Mouse (Mus musculus) MEL-GATA-1-ER (cell line): ENCODE measurements around the gene Tmem138.

Experiments
- DNase-seq: peaks from one replicate; pipeline ENCODE4 v3.0.0-alpha.2; 2012; ENCODE audit warnings: low read depth; ENCODE audit errors: extremely low read depth

Tmem138 gene

GRCm38 (mm10) chr19:10576690-10577561, at the start of gene Tmem138, which contains the start of gene Cyb561a3:
TSS of gene Tmem138 (minus strand) at chr19:10577362.
TSS of gene Cyb561a3 (plus strand) at chr19:10577172.
- DNase-seq: peak; percentile 88

- DNase-seq: no peak
Observed at GRCm38 (mm10) chr19:10608573-10609240, 31.5 kb upstream of the Tmem138 start.

- DNase-seq: peak; percentile 23
Observed at GRCm38 (mm10) chr19:10605901-10606622, 28.9 kb upstream of the Tmem138 start.

DNA sequence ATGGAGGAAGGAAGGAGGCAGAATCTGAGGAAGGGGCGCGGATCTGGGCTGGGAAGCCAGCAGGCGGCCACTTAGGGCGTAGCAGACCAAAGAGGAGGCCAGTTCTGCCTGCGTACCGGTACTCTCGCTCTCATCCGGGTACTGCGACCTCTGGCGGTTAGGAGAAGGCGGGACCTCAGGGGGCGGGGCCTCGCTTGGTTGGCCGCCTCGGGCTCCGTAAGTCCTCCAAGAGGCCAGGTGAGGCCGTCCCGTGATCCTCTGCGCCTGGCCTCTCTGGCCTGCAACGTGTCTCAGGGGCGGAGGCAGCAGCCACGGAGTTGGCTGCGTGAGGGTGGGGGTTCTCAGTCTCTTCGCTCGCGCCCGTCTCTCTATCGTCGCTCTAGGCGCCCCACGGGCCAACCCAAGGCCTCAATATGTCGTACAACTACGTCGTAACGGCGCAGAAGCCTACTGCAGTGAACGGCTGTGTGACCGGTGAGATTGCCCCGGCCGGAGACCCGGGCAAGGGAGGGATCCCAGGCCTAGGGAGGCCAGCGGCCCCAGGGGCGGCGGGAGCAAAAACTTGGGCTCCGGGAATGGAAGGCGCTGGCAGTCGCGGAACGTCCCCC, 28.2 kb upstream of the Tmem138 start, which contains the start of the genes Ddb1 and Tkfc:
TSS of gene Ddb1 (plus strand) at position 35 of the 608 bp plus-strand sequence.
TSS of gene Tkfc (minus strand) at position 362 of the 608 bp plus-strand sequence.
- peak; percentile 94 for DNase-seq

- peak; percentile 2 for DNase-seq
Observed at GRCm38 (mm10) chr19:10604534-10604933, 27.4 kb upstream of the Tmem138 start.

DNA sequence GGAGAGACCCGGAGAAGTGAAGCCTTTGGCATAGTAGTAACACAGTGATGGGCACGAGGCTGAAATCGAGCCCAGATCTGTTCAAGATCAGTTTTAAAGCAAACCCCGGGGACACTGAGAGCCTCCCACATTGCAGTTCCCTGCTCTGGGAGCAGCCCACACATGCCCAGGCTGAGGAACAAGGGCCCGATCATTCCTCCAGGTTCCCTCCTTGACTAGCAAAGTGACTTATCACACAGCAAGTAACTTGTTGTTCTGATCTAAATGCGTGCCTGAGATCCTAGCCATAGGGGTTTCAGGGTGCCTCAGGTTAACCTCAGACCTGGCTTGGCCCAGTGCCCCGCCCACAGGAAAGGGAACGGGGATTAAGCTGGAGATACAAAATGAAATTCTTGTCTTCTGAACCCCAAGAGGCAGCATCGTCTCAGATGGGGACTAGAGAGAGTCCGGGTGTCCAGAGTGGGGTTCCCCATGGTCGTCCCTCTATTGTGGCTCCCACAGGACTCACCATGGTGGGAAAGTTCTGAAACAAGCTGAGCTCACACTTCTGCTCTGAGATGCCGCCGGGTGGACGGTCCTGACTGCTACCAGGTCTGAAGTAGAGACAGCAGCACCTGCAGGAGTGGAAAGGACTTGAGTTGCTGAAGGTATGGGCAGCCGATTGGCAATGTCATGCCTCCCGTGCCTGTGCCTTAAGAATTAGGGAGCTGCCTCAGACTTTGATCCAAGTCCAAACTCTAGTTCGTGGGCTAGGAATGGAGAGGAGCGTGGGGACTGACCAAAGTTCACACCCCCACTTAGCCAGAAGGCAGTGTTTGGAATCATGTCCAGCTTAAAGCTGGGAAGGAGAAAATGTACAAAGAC, 26.7 kb upstream of the Tmem138 start:
- peak; percentile 3 for DNase-seq

DNA sequence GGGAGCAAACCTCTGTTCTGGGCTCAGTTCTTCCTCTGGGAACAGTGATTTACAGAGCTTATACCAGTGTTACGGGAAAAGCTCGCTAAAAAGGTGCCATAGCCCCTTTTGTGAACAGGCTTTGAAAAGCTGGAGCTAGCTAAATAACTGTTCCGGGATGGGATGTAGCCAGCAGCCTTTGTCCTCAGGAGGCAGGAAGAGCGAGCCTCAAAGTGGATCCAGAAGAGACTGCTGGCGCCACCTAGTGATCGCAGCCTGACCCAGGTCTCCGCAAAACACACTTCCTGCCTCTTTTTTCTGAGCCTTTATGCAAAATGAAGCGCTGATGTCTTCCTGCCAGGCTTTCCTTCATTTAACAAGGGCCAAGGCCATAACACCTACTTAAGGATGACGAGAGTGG, 25.6 kb upstream of the Tmem138 start:
- DNase-seq: peak; percentile 74

DNA sequence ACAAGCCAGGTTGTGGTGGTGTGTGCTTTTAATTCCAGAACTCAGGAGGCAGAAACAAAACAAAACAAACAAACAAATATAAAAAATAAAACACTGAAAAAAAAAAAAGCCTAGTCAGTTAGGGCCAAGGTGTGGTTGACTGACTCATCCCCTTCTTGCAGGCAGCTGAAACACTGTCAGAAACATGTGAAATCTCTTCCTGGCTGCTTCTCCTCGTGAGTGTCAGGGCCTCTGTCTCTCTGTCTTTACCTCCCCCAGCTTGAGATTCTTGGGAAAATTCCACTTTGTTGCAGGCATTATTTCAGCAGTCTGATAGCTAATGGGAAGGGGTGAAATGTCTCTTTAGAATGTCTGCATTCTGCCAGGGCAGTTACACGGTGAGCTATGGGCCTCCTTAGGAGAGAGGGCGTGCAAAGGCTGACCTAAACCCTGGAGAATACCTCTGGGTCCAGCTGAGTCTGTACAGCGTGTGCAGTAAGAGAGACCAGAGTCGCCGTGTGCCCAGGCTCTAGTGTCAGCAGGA, 25.1 kb upstream of the Tmem138 start:
- peak; percentile 8 for DNase-seq

DNA sequence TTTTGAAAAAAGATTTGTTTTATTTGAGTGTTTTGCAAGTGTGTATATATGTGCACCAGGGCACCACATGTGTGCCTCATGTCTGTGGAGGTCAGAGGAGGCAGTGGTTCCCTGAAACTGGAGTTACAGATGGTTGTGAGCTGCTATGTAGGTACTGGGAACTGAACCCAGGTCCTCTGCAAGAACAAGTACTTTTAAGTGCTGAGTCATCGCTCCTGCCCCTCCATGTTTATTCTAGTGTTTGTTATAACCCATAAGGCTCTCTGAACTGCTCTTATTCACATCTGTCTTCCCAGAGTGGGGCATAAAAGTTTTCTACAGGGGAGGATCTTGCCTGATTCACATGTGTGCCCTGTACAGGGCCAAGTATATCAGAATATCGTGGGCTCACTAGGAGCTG, 22.5 kb upstream of the Tmem138 start:
- DNase-seq: no peak

DNA sequence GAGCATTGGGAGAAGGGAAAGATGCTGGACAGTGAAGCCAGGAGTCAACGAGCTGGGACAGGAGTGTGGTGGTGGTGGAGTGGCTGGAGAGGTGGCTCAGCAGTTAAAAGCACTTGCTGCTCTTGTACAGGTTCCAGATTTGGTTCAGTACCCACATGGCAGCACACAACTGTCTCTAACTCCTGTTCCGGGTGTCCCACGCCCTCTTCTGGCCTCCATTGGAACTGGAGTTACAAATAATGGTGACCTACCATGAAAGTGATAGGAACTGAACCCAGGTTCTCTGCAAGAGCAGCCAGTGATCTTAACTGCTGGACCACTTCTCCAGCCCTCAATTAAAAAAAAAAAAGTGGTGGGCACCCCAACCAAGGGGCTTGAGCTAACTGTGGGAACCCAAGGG, 21.0 kb upstream of the Tmem138 start:
- DNase-seq: peak; percentile 28

DNA sequence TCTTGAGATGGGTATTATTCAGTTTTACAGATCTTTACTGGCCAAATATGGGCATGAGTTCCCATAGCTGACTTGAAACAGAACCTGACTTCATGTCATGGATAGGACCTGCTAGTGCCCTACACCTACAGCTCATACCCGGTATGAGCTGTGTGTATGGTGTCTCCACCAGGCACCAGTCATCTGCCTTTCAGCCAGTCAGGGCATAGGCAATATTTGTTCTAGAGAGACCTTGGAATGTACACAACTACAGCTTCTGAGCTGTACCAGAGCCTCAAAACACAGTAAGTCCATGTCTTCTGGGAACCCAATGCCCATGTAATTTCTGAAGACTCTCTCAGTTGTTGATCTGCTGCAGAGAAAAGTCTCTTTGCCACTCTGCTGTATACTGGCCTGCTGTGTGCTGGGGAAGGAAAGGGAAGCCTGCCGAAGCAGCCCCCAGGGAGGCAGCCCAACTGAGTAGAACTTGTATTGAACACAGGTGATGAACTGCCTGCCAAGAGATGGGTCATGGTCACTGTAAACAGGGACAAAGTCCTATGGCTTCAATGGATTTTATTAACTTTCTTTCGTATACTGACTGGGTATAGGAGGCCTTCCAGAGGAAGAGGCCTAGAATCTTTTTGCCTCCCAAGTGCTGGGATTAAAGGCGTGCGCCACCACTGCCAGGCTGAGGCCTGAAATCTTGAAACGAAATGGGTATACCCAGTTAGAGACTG, 14.7 kb upstream of the Tmem138 start:
- no peak for DNase-seq

- no peak for DNase-seq
Observed at GRCm38 (mm10) chr19:10590301-10590700, 13.1 kb upstream of the Tmem138 start.

DNA sequence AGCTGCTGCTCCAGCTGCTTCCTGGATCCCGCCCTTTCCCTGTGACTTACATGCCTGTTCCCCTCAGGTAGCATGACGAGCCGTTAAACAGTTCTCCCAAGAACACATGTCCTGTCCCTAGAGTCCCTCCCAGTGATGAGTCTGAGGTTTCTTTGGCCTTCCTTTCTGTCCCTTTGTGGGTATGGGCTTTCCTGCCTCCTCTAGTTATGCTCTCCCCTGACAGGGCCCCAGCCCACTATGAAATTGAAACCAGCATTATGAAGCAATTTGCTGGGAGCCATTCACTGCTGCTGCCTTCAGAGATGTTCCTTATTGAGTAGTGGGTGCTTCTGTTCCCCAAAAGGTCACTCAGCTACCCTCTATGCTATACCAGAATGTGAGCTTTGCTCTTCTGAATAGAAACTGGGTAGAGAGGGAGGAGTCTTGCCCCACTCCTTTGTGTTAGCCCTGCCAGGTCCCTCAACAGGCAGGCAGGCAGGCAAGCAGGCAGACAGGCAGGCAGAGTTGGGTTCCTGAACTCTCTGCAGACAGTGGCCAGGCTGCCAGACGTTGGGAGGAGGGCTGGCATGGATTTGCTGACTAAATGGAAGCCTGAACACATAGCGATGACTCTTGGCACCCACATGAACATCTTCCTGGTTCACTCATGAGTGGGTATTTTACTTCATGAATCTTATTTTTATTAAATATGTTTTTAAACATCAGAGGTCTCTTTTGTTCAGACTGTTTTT, 12.1 kb upstream of the Tmem138 start:
- no peak for DNase-seq

GRCm38 (mm10) chr19:10587231-10587630, 10.1 kb upstream of the Tmem138 start:
- DNase-seq: no peak

- DNase-seq: no peak
Observed at GRCm38 (mm10) chr19:10585112-10585511, 8.0 kb upstream of the Tmem138 start.

- DNase-seq: no peak
Observed at GRCm38 (mm10) chr19:10583550-10584146, 6.5 kb upstream of the Tmem138 start.

GRCm38 (mm10) chr19:10581984-10582383, 4.8 kb upstream of the Tmem138 start:
- DNase-seq: no peak

- DNase-seq: peak; percentile 55
Observed at GRCm38 (mm10) chr19:10580761-10581160, 3.6 kb upstream of the Tmem138 start.
